Mouse (Mus musculus): ENCODE results near the gene Tufm. TPM values are rescaled to one million over a fixed set of nuclear protein-coding genes. Genes with fewer than 3 reads are reported as not detected.

The Tufm gene
- polyA plus RNA-seq, 1 experiment from 2014 or later: 122 TPM

GRCm38 (mm10) chr7:126466707-126467106, 20.5 kb upstream of the Tufm start:
- no peak overlapping the region for H3K4me3 ChIP-seq
- peaks cover 56% of the 10 kb centered on the region for H3K36me3 ChIP-seq
- H3K9ac ChIP-seq: no peak overlapping the region
- no peaks in the 10 kb centered on the region for H3K9me3 ChIP-seq
- H3K27me3 ChIP-seq: no peaks in the 10 kb centered on the region
- 0 out of 2 replicates have a peak, but pooled peaks cover 3% of the 10 kb centered on the region for H3K4me1 ChIP-seq (replicated peaks)
- ATAC-seq (ENCODE audit: low read depth): no peak
- WGBS: 91% methylated on average over 5 of the region's 5 CpGs
- H3K27ac ChIP-seq (replicated peaks): no peak overlapping the region
- H3K4me2 ChIP-seq: no peak overlapping the region

DNA sequence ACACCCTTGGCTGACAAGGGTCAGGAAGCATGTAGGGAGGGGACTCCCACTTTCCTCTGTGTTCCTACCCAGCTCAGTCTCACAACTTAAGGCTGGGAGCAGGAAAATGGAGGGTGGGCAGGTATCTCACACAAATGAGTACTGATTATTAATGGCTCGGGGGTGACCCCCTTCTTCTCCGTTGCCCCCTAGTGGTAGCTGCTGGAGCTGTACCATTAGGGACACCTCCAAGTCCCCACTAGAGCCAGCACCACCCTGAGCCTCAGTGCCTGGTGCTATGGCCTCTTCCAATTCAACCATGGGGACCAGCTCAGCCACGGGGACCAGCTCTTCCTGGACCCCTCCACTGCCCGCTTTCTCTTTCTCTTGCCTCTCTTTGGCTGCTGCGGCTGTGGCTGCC, 19.9 kb upstream of the Tufm start:
- H3K9ac ChIP-seq: no peak overlapping the region
- no peak overlapping the region for H3K4me2 ChIP-seq
- no peaks in the 10 kb centered on the region for H3K27me3 ChIP-seq
- 0 out of 2 replicates have a peak, but pooled peaks cover 3% of the 10 kb centered on the region for H3K4me1 ChIP-seq (replicated peaks)
- no peak overlapping the region for H3K4me3 ChIP-seq
- ATAC-seq (ENCODE audit: low read depth): no peak
- peaks cover 61% of the 10 kb centered on the region for H3K36me3 ChIP-seq
- H3K9me3 ChIP-seq: no peaks in the 10 kb centered on the region
- WGBS: 70% methylated on average over 5 of the region's 5 CpGs
- H3K27ac ChIP-seq (replicated peaks): no peak overlapping the region

GRCm38 (mm10) chr7:126467834-126468627, 19.1 kb upstream of the Tufm start:
- Histone ChIP-seq H3K4me1 (replicated peaks) (peaks cover 5% of the 10 kb centered on the region), H3K9me3 (no peaks in the 10 kb centered on the region), H3K4me3 (no peak overlapping the region), H3K9ac (no peak overlapping the region), H3K27ac (replicated peaks) (no peak overlapping the region), H3K27me3 (no peaks in the 10 kb centered on the region), H3K4me2 (no peak overlapping the region), H3K36me3 (peaks cover 69% of the 10 kb centered on the region)
- 93% methylated on average over 18 of the region's 18 CpGs for WGBS
- ATAC-seq (ENCODE audit: low read depth): no peak

DNA sequence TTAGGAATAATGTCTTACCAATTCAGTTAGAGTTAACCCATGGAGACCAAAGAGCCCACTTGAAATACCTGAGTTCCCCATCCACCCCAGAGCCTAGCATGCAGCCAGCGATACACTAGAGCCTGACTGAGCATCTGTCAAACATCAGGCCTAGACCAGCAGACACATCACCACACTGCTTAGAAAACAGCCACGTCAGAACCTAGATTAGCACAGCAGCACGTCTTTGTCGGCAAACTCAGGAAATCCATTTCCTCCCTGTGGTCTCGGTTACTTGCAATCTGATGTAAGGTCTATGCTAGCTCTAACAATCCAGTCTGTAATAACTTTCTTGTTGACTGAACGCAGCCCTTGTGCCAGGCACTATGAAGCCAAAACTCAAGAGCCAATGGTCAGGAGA, 17.1 kb upstream of the Tufm start:
- H3K27me3 ChIP-seq: no peaks in the 10 kb centered on the region
- H3K9me3 ChIP-seq: no peaks in the 10 kb centered on the region
- ATAC-seq (ENCODE audit: low read depth): no peak
- no peak overlapping the region for H3K4me2 ChIP-seq
- H3K27ac ChIP-seq (replicated peaks): no peak overlapping the region
- H3K4me3 ChIP-seq: no peak overlapping the region
- 92% methylated on average over 6 of the region's 6 CpGs for WGBS
- peaks cover 69% of the 10 kb centered on the region for H3K36me3 ChIP-seq
- H3K9ac ChIP-seq: no peak overlapping the region
- peaks cover 19% of the 10 kb centered on the region for H3K4me1 ChIP-seq (replicated peaks)

- no peak overlapping the region for H3K27ac ChIP-seq (replicated peaks)
- no peak overlapping the region for H3K9ac ChIP-seq
- H3K36me3 ChIP-seq: peaks cover 67% of the 10 kb centered on the region
- no peaks in the 10 kb centered on the region for H3K9me3 ChIP-seq
- 95% methylated on average over 5 of the region's 5 CpGs for WGBS
- ATAC-seq (ENCODE audit: low read depth): no peak
- no peak overlapping the region for H3K4me2 ChIP-seq
- H3K4me3 ChIP-seq: no peak overlapping the region
- H3K4me1 ChIP-seq (replicated peaks): peaks cover 22% of the 10 kb centered on the region
- no peaks in the 10 kb centered on the region for H3K27me3 ChIP-seq
Measured at GRCm38 (mm10) chr7:126471361-126471760, 15.8 kb upstream of the Tufm start.

GRCm38 (mm10) chr7:126471853-126472252, 15.3 kb upstream of the Tufm start:
- WGBS: 92% methylated on average over 4 of the region's 4 CpGs
- H3K36me3 ChIP-seq: peaks cover 62% of the 10 kb centered on the region
- H3K27ac ChIP-seq (replicated peaks): no peak overlapping the region
- H3K9me3 ChIP-seq: no peaks in the 10 kb centered on the region
- H3K4me3 ChIP-seq: no peak overlapping the region
- no peak overlapping the region for H3K4me2 ChIP-seq
- no peak overlapping the region; the same call in 1 of the 2 replicates for H3K9ac ChIP-seq
- H3K27me3 ChIP-seq: no peaks in the 10 kb centered on the region
- no peak for ATAC-seq (ENCODE audit: low read depth)
- peaks cover 22% of the 10 kb centered on the region for H3K4me1 ChIP-seq (replicated peaks)

GRCm38 (mm10) chr7:126472306-126472705, 14.9 kb upstream of the Tufm start:
- Histone ChIP-seq H3K4me3 (no peak overlapping the region), H3K9ac (no peak overlapping the region), H3K4me1 (replicated peaks) (peaks cover 22% of the 10 kb centered on the region), H3K27me3 (no peaks in the 10 kb centered on the region), H3K9me3 (no peaks in the 10 kb centered on the region), H3K4me2 (no peak overlapping the region), H3K36me3 (peaks cover 57% of the 10 kb centered on the region), H3K27ac (replicated peaks) (no peak overlapping the region)
- no peak for ATAC-seq (ENCODE audit: low read depth)
- WGBS: 88% methylated on average over 13 of the region's 13 CpGs

DNA sequence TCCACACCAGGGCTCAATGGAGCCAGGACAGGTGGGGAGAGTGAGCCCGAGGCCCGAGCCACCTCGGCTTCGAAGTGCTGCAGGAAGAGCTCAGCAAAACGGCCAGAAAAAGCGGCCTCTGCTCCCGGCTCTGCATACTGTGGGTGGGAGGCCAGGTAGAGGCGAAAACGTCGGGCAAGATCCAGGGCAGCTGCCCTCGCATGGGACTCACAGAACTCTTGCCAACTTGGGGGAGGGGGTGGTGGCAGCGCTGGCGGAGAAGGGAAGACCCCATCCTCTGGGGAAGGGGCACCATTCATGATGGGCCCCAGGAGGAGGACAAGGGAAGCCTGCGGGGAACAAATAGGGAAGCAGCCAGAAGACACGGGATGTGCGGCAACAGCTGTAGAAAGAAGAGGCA, 14.4 kb upstream of the Tufm start:
- no peaks in the 10 kb centered on the region for H3K27me3 ChIP-seq
- no peak for ATAC-seq (ENCODE audit: low read depth)
- H3K9me3 ChIP-seq: no peaks in the 10 kb centered on the region
- H3K36me3 ChIP-seq: peaks cover 53% of the 10 kb centered on the region
- no peak overlapping the region for H3K4me2 ChIP-seq
- 92% methylated on average over 16 of the region's 16 CpGs for WGBS
- no peak overlapping the region for H3K4me3 ChIP-seq
- no peak overlapping the region for H3K9ac ChIP-seq
- peaks cover 22% of the 10 kb centered on the region for H3K4me1 ChIP-seq (replicated peaks)
- no peak overlapping the region for H3K27ac ChIP-seq (replicated peaks)

DNA sequence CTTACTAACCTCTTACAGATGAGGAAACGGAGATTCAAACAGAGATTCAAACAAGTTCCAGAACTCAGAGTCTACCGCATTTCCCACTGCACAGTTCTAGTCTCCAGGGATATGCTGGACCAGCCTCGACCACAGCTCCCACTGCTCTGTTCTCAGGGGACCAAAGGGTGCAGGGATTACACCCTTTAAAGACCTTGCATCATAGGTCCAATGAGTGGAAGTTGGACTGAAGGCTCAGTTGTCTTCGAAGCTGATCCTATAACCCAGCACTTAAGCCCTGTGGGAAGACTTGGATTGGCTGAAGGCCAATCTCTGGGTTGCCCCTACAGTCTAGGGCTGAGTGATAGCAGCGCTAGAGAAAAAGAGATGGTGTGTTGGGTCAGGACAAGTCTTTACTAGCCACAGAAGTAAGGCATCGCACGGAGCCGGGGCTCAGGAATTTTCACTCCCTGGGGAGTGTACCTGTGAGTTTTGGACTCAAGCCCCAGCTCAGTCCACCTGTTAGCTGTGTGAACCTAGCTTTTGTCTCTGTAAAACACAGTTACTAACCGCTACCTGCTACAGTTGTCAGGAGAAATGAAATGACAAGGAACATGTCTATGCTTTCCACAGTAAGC, 13.6 kb upstream of the Tufm start:
- 85% methylated on average over 9 of the region's 9 CpGs for WGBS
- ATAC-seq (ENCODE audit: low read depth): no peak
- H3K36me3 ChIP-seq: peaks cover 45% of the 10 kb centered on the region

GRCm38 (mm10) chr7:126474486-126474955, 12.6 kb upstream of the Tufm start:
- WGBS: 2% methylated on average over 25 of the region's 27 CpGs
- H3K4me2 ChIP-seq: peak overlapping the region; percentile 98
- H3K4me1 ChIP-seq (replicated peaks): peaks cover 22% of the 10 kb centered on the region
- peak overlapping the region; percentile 94 for H3K27ac ChIP-seq (replicated peaks)
- H3K9ac ChIP-seq: peak overlapping the region; percentile 98
- no peaks in the 10 kb centered on the region for H3K9me3 ChIP-seq
- H3K4me3 ChIP-seq: peak overlapping the region; percentile 89
- no peaks in the 10 kb centered on the region for H3K27me3 ChIP-seq
- ATAC-seq (ENCODE audit: low read depth): peak; percentile 61
- H3K36me3 ChIP-seq: peaks cover 35% of the 10 kb centered on the region

More for the DNA sequence above, 13.6 kb upstream of the Tufm start:
- H3K4me1 ChIP-seq (replicated peaks): peaks cover 22% of the 10 kb centered on the region
- H3K4me2 ChIP-seq: peak overlapping the region; percentile 98
- H3K27ac ChIP-seq (replicated peaks): no peak overlapping the region
- H3K9ac ChIP-seq: peak overlapping the region; percentile 98
- no peaks in the 10 kb centered on the region for H3K27me3 ChIP-seq
- no peaks in the 10 kb centered on the region for H3K9me3 ChIP-seq
- peak overlapping the region; percentile 89 for H3K4me3 ChIP-seq

GRCm38 (mm10) chr7:126474993-126475581, 12.1 kb upstream of the Tufm start, which contains the start of gene Sh2b1:
TSS of gene Sh2b1 (minus strand) at chr7:126475424.
- ATAC-seq (ENCODE audit: low read depth): peak; percentile 91
- Histone ChIP-seq H3K36me3 (peaks cover 29% of the 10 kb centered on the region), H3K27me3 (no peaks in the 10 kb centered on the region), H3K27ac (replicated peaks) (peak within 1 kb of the TSS; percentile 94), H3K9me3 (no peaks in the 10 kb centered on the region), H3K4me3 (peak within 1 kb of the TSS; percentile 89), H3K4me1 (replicated peaks) (peaks cover 22% of the 10 kb centered on the region), H3K4me2 (peak within 1 kb of the TSS; percentile 98), H3K9ac (peak within 1 kb of the TSS; percentile 98)
- WGBS: under 1% methylated on average over 53 of the region's 53 CpGs

- H3K36me3 ChIP-seq: no peaks in the 10 kb centered on the region
- H3K27me3 ChIP-seq: no peaks in the 10 kb centered on the region
- no peak overlapping the region for H3K4me2 ChIP-seq
- H3K4me3 ChIP-seq: no peak overlapping the region
- no peak overlapping the region for H3K27ac ChIP-seq (replicated peaks)
- peaks cover 3% of the 10 kb centered on the region; the same call in 1 of the 2 replicates for H3K9me3 ChIP-seq
- H3K9ac ChIP-seq: no peak overlapping the region
- ATAC-seq (ENCODE audit: low read depth): no peak
- H3K4me1 ChIP-seq (replicated peaks): peaks cover 8% of the 10 kb centered on the region
- 24% methylated on average over 5 of the region's 5 CpGs for WGBS
Measured at GRCm38 (mm10) chr7:126481699-126482098, 5.5 kb upstream of the Tufm start.
